Mouse (Mus musculus) lung, embryonic 15.5 days (tissue): ENCODE data around the gene Mef2a. TPM values are rescaled to one million over a fixed set of nuclear protein-coding genes. Genes with fewer than 3 reads are reported as not detected.

Experiments used
- ATAC-seq: fragments of 200-750 bp; cut with Nextera tagmentation; 2 replicates; pipeline ENCODE4 v1.8.0; 2017; ENCODE audit warnings: moderate number of reproducible peaks, borderline replicate concordance; ENCODE audit not compliant: low FRiP score, low TSS enrichment; ENCODE audit errors: extremely low read depth
- H3K27ac ChIP-seq: fragments of 300-500 bp; sonication (generic); 2 replicates; pipeline ENCODE4 v1.5.1; 2015; ENCODE audit warnings: moderate library complexity, mild to moderate bottlenecking, inconsistent platforms
- H3K27me3 ChIP-seq: fragments of 300-500 bp; sonication (generic); 2 replicates; pipeline ENCODE4 v1.6.1; 2015; ENCODE audit warnings: inconsistent platforms
- H3K36me3 ChIP-seq: fragments of 300-500 bp; sonication (generic); 2 replicates; pipeline ENCODE4 v1.6.1; 2015; ENCODE audit warnings: inconsistent platforms
- H3K4me1 ChIP-seq: fragments of 300-500 bp; sonication (generic); 2 replicates; pipeline ENCODE4 v1.6.1; 2015; ENCODE audit warnings: inconsistent platforms
- H3K4me2 ChIP-seq: fragments of 300-500 bp; sonication (generic); 2 replicates; pipeline ENCODE4 v1.6.1; 2015; ENCODE audit warnings: inconsistent platforms, mild to moderate bottlenecking, moderate library complexity
- H3K4me3 ChIP-seq: fragments of 300-500 bp; sonication (generic); 2 replicates; pipeline ENCODE4 v1.5.1; 2015; ENCODE audit warnings: mild to moderate bottlenecking, inconsistent platforms
- H3K9ac ChIP-seq: fragments of 300-500 bp; sonication (generic); 2 replicates; pipeline ENCODE4 v1.6.1; 2015; ENCODE audit warnings: inconsistent platforms
- H3K9me3 ChIP-seq: fragments of 300-500 bp; sonication (generic); 2 replicates; pipeline ENCODE4 v1.6.1; 2016; ENCODE audit warnings: inconsistent platforms
- WGBS: fragments of 180-500 bp; shearing (Covaris S2); methylation state at CpG from one replicate; pipeline ENCODE4 v1.1.7; 2015; 5-methylcytosine and 5-hydroxymethylcytosine counted together
- polyA plus RNA-seq: library from polyadenylated mRNA; unstranded; fragments of >200 nt; fragmentation: Nextera tagmentation; extraction: Ambion mirVana; gene quantifications from 2 replicates; pipeline ENCODE4 v1.2.1, GENCODE M21; 2015

Mef2a gene
- polyA plus RNA-seq, 1 experiment from 2014 or later, result 56.3 TPM

DNA sequence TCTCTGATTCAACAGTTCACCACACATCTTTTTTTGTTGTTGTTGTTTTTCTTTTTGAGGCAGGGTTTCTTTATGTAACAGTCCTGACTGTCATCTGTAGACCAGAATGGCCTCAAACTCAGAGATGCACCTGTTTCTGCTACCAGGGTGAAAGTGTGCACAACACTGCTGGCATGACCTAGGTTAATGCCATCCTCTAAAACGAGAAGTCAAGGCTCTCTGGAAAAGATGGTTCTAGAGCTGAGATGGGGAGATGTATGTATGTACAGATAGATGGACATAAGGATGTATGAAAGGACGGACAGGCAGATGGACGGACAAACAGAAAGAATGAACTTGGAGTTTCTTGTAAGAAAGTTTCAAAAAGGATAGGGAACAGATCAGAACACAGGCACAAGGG lies 12.1 kb downstream of the Mef2a start:
- H3K27me3 ChIP-seq, result no peaks in the 10 kb centered on the region
- 87% methylated on average over 3 of the region's 3 CpGs for WGBS
- no peak overlapping the region for H3K4me3 ChIP-seq
- 0 out of 2 replicates have a peak, but pooled peaks cover 3% of the 10 kb centered on the region for H3K4me1 ChIP-seq
- H3K36me3 ChIP-seq, result no peaks in the 10 kb centered on the region; the same call in 1 of the 2 replicates
- no peak overlapping the region for H3K4me2 ChIP-seq
- no peak overlapping the region for H3K27ac ChIP-seq
- H3K9ac ChIP-seq, result no peak overlapping the region
- H3K9me3 ChIP-seq, result no peaks in the 10 kb centered on the region
- ATAC-seq, result no peak

DNA sequence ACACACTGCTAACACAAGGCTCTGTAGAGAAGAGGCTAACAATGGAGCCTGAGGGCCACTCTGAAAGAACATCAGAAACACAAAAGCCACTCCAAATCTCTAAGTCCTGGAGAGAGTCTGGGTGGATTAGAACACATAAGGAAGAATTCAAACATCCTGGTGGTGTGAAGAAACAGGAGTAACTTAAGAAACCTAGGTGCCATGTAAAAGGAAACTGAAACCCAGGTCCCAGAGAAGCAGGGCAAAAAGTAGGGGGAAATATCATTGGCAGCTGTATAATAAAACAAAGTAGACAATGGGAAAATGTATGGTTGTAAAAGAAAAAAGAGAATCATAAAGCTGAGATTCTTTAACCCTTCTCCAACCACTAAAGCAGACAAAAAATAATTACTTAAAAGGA lies 12.8 kb downstream of the Mef2a start:
- no peak for ATAC-seq
- Histone ChIP-seq H3K9me3 (no peaks in the 10 kb centered on the region), H3K9ac (no peak overlapping the region), H3K4me1 (0 out of 2 replicates have a peak, but pooled peaks cover 3% of the 10 kb centered on the region), H3K27ac (no peak overlapping the region), H3K4me2 (no peak overlapping the region), H3K4me3 (no peak overlapping the region), H3K36me3 (no peaks in the 10 kb centered on the region; the same call in 1 of the 2 replicates), H3K27me3 (no peaks in the 10 kb centered on the region)

DNA sequence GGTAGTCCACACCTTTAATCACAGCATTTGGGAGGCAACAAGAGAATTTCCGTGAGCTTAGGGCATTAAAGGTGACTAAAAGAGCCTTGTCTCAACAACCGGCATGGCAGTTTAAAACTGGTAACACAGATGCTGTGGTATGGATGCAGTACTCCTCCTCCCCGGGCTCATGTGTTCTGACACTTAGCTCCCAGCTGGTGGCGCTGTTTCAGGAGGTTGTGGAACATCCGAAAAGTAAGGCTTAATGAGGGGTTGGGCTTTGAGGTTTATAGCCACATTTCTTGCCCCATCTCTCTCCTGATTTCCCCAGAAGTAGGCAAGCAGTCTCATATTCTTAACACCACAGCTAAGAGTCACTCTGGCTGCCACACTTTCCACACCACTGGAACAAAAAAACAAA lies 16.8 kb downstream of the Mef2a start:
- no peak overlapping the region for H3K4me2 ChIP-seq
- H3K9me3 ChIP-seq, result no peaks in the 10 kb centered on the region
- WGBS, result 90% methylated on average over 5 of the region's 5 CpGs
- no peak overlapping the region for H3K27ac ChIP-seq
- no peaks in the 10 kb centered on the region; the same call in 1 of the 2 replicates for H3K36me3 ChIP-seq
- no peak overlapping the region for H3K4me3 ChIP-seq
- H3K9ac ChIP-seq, result no peak overlapping the region
- no peak for ATAC-seq
- no peaks in the 10 kb centered on the region for H3K4me1 ChIP-seq
- H3K27me3 ChIP-seq, result no peaks in the 10 kb centered on the region

DNA sequence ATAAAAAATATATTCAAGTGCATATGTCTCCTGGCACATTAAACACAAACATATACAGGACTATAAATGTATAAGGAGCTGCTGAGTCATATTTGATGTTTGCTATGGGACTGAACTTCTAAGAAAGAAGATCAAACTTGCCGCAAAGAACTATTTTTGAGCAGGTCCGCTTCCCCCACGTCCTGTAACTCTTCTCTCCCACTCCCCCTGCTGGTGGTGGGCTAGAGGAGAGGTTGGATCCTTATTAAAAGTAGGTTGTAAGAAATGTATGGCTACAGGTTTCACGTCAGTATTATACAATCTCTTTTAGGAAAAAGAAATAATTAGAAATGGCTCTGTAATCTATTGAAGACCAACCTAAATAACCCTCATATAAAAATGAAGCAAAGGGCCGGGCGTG lies 19.0 kb downstream of the Mef2a start:
- no peak overlapping the region for H3K4me2 ChIP-seq
- H3K4me3 ChIP-seq, result no peak overlapping the region
- H3K9me3 ChIP-seq, result no peaks in the 10 kb centered on the region
- no peak overlapping the region for H3K27ac ChIP-seq
- no peak overlapping the region for H3K9ac ChIP-seq
- WGBS, result 87% methylated on average over 6 of the region's 6 CpGs
- H3K4me1 ChIP-seq, result no peaks in the 10 kb centered on the region
- no peak for ATAC-seq
- H3K36me3 ChIP-seq, result no peaks in the 10 kb centered on the region; the same call in 1 of the 2 replicates
- no peaks in the 10 kb centered on the region for H3K27me3 ChIP-seq

DNA sequence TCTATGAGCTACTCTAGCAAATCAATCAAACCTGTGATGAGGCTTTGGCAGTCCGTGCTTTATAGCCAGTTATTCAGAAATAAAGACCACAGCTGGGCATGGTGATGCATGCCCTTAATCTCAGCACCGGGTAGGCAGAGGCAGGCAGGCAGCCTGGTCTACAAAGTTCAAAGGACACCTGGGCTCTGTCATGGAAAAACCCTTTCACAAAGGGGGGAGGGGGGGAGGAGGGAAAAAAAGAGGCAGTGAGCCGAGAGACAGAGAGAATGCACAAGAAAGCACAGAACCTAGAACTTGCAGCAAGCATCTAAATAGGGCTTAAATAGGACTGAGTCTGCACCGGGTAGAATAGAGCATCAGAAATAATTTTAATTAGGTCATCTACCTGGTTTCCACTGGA lies 19.7 kb downstream of the Mef2a start:
- Histone ChIP-seq H3K27me3 (no peaks in the 10 kb centered on the region), H3K9me3 (no peaks in the 10 kb centered on the region), H3K4me1 (no peaks in the 10 kb centered on the region), H3K4me3 (no peak overlapping the region), H3K27ac (no peak overlapping the region), H3K36me3 (no peaks in the 10 kb centered on the region; the same call in 1 of the 2 replicates), H3K4me2 (no peak overlapping the region), H3K9ac (no peak overlapping the region)
- no peak for ATAC-seq
- WGBS, result 83% methylated on average over 4 of the region's 4 CpGs

DNA sequence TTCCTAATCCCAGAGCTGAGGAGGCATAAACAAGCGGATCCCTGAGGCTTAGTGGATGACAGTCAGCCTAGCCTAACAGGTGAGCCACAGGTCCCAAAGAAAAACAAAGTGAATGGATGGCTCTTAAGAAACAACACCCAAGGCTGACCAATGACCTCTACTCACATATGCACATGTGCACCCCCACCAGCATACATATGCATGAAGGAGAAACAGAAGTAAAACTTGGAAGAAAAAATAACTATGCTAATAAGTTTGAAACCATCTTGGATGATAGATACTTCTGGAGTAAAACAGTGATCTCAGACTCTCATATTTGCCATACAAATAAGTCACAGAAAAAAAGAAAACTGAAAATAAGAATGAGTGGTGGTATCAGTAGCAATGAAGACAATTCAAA lies 28.2 kb downstream of the Mef2a start:
- H3K4me1 ChIP-seq, result no peaks in the 10 kb centered on the region
- WGBS, result 91% methylated on average over 1 of the region's 1 CpGs

DNA sequence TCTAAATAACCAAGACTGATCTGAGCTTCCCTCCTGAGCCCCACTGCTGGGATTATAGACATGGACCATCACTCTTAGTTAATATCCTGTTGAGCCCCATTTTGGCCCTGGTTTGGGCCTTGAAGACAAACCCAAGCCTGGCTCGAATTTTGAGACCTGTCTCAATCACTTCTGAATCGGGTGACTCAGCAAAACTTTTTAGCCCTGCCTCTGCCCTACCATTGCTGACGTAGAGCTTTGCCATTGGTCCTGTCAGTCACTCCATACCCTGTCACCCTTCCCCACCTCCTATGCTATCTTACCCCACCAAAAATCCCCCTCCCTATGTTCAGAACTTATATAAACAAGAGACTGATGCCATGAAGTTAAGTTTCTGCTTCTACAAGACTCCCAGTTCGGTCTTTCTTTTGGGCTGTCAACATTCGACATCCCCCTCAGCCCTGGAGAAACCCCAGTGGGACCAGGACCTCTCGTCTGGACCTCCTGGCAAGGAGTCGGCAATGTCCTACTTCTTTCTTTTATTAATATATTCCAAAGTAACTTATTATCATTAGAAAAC lies 30.5 kb downstream of the Mef2a start:
- Histone ChIP-seq H3K4me2 (no peak overlapping the region), H3K4me3 (no peak overlapping the region), H3K9ac (no peak overlapping the region), H3K36me3 (peaks cover 5% of the 10 kb centered on the region; the same call in 1 of the 2 replicates), H3K27me3 (no peaks in the 10 kb centered on the region), H3K27ac (no peak overlapping the region), H3K9me3 (no peaks in the 10 kb centered on the region), H3K4me1 (no peaks in the 10 kb centered on the region)
- no peak for ATAC-seq
- WGBS, result 85% methylated on average over 7 of the region's 7 CpGs

More for the DNA sequence above, 28.2 kb downstream of the Mef2a start:
- Histone ChIP-seq H3K36me3 (0 out of 2 replicates have a peak, but pooled peaks cover 2% of the 10 kb centered on the region), H3K4me2 (no peak overlapping the region), H3K9me3 (no peaks in the 10 kb centered on the region), H3K9ac (no peak overlapping the region), H3K27ac (no peak overlapping the region), H3K4me3 (no peak overlapping the region), H3K27me3 (no peaks in the 10 kb centered on the region)
- ATAC-seq, result no peak

DNA sequence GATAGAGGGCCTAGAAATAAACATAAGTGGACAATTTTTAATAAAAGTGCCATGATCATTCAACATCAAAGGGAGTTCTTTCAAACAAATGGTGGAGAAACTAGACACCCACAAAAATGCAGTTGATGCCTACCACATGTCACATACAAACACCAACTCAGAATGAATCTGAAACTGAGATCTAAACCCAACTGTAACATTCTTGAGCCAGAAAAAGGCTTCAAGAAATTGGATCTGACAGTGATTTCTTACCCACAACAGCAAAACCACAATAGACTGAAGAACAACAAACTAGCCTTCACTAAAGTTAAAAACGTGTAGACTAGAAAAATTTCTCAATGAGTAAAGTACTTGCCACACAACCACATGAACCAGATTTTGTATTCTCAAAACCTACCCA lies 52.3 kb downstream of the Mef2a start:
- 59% methylated on average over 1 of the region's 1 CpGs for WGBS
- no peaks in the 10 kb centered on the region for H3K9me3 ChIP-seq
- ATAC-seq, result no peak
- no peaks in the 10 kb centered on the region for H3K36me3 ChIP-seq
- H3K27me3 ChIP-seq, result no peaks in the 10 kb centered on the region
- H3K4me3 ChIP-seq, result no peak overlapping the region
- no peaks in the 10 kb centered on the region for H3K4me1 ChIP-seq
- no peak overlapping the region for H3K27ac ChIP-seq
- H3K9ac ChIP-seq, result no peak overlapping the region
- no peak overlapping the region for H3K4me2 ChIP-seq

DNA sequence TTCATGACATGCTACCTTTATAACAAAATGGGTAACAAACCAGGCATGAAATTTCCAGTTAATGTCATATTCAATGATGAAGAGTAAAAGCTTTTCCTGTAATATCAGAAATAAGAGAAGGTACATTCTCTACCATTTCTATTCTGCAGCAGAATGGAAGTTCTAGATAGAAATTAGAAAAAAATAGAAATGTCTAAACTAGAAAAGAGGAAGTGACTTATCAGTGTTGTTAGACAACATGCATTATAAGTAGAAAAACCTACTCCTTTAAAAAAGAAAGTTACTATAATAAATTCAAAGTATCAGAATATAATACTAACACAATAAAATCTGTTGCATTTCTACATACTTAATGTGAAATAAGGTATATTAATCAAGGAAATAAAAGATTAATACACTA lies 54.0 kb downstream of the Mef2a start:
- H3K4me3 ChIP-seq, result no peak overlapping the region
- H3K9ac ChIP-seq, result no peak overlapping the region
- H3K27ac ChIP-seq, result no peak overlapping the region
- no peak overlapping the region for H3K4me2 ChIP-seq
- H3K4me1 ChIP-seq, result no peaks in the 10 kb centered on the region
- no peaks in the 10 kb centered on the region for H3K9me3 ChIP-seq
- no peaks in the 10 kb centered on the region for H3K36me3 ChIP-seq
- no peaks in the 10 kb centered on the region for H3K27me3 ChIP-seq
- ATAC-seq, result no peak

DNA sequence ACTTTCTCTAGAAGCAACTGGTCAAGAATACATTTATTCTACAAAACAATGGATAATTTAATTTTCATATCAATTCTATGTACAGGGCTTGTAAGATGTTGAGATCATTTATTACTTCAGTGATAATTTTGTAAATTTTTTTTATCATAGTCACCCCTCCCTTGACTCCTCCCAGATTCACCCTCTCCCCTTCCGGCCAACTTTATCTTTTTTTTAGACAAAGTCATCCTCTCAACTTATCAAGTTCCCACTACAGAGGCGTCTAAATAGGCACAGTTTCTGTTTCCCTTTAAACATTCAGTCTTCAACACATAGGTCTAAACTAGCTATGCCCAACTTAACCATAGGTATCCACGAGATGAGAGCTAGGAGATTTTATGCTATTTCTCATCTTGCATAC lies 59.5 kb downstream of the Mef2a start:
- no peak for ATAC-seq
- Histone ChIP-seq H3K36me3 (no peaks in the 10 kb centered on the region), H3K9ac (no peak overlapping the region), H3K4me1 (no peaks in the 10 kb centered on the region), H3K27me3 (no peaks in the 10 kb centered on the region), H3K4me3 (no peak overlapping the region), H3K9me3 (no peaks in the 10 kb centered on the region), H3K4me2 (no peak overlapping the region), H3K27ac (no peak overlapping the region)
- 75% methylated on average over 3 of the region's 3 CpGs for WGBS

DNA sequence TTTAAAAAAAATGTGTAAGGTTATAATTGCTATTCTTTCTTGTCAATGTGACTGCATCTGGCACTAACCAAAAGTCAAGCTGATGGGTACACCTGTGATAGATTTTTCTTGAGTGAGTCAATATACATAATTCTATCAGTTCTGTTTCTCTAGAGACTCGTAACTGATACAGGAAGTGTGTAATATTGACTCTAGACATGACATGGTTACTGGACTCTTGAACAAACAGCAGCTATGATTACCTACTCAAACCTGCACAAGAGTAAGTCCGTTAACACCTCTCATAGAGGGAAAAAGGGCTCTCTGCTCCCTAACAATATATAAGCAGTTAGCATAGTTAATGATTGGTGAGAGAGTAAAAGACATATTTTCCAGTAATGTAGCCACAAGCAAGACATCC lies 62.5 kb downstream of the Mef2a start:
- Histone ChIP-seq H3K4me1 (no peaks in the 10 kb centered on the region), H3K4me3 (no peak overlapping the region), H3K9ac (no peak overlapping the region), H3K27ac (no peak overlapping the region), H3K4me2 (no peak overlapping the region), H3K27me3 (no peaks in the 10 kb centered on the region), H3K36me3 (no peaks in the 10 kb centered on the region), H3K9me3 (no peaks in the 10 kb centered on the region)
- no peak for ATAC-seq
- 56% methylated on average over 2 of the region's 2 CpGs for WGBS

DNA sequence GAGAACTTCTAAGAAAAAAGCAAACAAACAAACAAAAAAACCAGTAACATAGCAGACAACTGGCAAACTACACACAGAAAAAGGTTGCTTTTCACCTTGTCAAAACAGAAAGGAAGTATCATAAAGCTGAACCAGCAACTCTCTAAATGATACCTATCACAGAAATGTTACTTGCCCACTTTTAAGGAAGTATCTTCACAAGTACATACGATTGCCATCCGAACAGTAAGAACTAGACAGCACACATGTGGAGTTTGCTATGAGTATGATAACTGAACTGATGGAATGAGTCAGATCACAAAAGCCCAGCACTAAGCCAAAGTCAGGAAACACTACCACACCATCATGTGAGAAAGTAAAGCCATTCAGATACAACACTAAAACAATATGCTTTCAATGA lies 64.6 kb downstream of the Mef2a start:
- Histone ChIP-seq H3K27me3 (no peaks in the 10 kb centered on the region), H3K9ac (no peak overlapping the region), H3K36me3 (no peaks in the 10 kb centered on the region), H3K27ac (no peak overlapping the region), H3K9me3 (no peaks in the 10 kb centered on the region), H3K4me1 (no peaks in the 10 kb centered on the region), H3K4me2 (no peak overlapping the region), H3K4me3 (no peak overlapping the region)
- no peak for ATAC-seq
- 85% methylated on average over 2 of the region's 2 CpGs for WGBS

DNA sequence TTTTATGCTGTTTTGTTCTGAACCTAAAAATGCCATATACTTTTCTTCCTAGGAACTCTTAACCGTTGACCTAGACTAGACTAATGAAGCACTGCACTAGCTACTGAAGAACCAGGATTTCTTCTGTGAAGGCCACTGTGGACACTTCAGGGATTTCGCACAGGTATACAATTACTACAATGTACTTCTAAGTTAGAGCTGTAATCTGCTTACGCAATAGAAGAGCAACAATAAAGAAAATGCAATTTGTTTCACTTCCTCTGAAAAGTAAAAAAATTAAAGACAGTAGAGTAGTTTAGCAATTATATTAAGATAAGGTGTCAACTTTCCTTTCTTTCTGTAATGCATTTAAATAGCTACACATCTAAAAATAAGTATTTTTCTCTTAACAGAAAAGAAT lies 65.6 kb downstream of the Mef2a start:
- Histone ChIP-seq H3K9me3 (no peaks in the 10 kb centered on the region), H3K9ac (no peak overlapping the region), H3K27me3 (no peaks in the 10 kb centered on the region), H3K4me1 (no peaks in the 10 kb centered on the region), H3K27ac (no peak overlapping the region), H3K36me3 (no peaks in the 10 kb centered on the region), H3K4me2 (no peak overlapping the region), H3K4me3 (no peak overlapping the region)
- ATAC-seq, result no peak
- 94% methylated on average over 3 of the region's 3 CpGs for WGBS
